Mouse (Mus musculus) monocyte, adult 2 months (primary cell): Measurements from ENCODE around the gene Slc41a3.
"Not testable (repeated sequence)": the region's sequence is repeated elsewhere in the genome, so short reads cannot be mapped to it uniquely, and the experiment has no call there.

Experiments
- DNase-seq, 2 experiments: peaks; one replicate each; pipeline ENCODE4 v3.0.0; 2022; ENCODE audit warnings: low spot score in 2 of 2, low read depth in 1 of 2

Gene Slc41a3

DNA sequence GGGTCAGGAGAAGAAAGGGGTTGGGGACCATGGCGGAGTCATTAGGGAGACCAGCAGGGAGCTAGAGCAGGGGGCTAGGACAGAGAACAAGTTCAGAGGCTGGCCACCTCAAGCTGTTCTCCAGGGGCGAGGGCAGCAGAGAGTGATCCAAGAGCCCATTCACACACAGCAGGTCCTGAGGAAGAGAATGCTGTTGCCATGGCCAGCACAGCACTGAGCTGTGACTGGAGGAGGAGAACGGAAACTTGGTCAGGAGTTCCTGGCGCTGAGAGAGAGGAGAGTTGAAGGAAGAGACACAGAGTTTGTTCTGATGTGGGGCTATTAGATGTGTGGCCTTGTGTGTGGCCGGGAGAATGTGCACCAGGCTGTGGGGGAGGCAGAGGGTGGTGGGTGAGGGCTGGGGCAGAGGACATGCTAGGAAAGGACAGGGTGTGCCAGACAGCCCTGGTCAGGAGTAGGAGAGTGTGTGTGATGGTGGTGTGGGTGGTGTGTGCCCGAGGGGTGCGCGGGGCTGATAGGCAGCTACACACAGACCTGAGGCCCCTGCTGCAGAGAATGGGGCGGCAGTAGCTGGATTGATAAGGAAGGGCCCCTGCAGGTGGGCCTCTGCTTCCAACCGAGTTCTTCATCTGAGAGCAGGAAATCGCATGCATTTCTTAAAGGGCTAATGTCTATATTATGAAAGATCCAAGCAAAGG, 18.4 kb downstream of the Slc41a3 start:
- DNase-seq, result no peak

DNA sequence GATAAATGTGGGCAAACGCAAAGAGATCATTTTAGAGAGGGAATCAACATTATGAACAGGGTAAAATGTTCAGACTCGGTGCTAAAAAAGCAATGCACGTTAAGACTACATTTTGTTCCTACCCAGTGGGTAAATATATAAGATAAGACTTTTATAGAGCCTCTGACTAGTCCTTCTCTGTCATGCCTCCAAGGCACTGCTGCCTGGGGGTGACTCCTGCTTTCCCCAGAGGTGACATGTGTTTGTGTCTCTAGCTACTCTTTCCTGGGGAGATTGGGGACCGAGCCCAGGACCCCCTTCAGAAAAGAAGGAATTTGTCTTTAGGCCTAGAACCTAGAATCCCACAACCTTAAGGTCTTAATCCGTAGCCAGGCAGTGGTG, 18.9 kb downstream of the Slc41a3 start:
- no peak for DNase-seq

DNA sequence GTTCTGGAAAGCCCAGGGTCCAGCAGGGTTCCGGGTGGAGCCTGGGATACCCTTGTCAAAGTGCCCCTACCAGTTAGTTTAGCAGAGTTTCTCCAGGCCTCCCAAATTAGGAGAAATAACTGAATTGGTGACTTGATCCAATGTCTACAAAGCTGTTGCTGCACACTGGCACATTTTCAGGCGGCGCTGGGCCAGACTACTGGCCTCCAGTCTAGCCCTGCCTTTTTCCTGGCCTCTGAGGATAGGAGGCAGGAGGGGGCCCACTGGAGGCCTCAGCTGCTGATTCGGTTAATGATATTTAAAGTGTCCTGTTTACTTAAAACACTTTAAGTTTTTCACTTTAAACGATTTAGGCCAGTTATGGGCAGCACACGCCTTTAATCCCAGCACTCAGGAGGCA, 19.7 kb downstream of the Slc41a3 start:
- no peak for DNase-seq

DNA sequence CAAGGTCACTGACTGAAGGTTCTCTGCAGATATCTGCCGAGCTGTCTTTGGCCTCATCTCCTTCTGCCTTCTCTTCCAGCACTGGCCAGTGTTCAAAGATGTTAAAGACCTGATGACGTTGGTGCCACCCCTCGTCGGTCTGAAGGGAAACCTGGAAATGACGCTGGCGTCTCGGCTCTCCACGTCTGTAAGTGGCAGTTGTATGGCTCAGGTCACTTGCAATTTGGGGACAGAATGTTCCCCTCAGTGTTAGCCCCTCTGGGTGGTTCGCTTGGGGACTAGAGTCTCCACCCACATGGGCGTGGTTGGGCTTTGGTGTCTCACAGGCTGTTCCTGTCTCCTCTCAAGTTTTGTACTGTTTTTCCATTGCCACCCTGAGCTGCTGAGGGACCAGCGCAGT, 20.2 kb downstream of the Slc41a3 start:
- DNase-seq, result no peak

DNA sequence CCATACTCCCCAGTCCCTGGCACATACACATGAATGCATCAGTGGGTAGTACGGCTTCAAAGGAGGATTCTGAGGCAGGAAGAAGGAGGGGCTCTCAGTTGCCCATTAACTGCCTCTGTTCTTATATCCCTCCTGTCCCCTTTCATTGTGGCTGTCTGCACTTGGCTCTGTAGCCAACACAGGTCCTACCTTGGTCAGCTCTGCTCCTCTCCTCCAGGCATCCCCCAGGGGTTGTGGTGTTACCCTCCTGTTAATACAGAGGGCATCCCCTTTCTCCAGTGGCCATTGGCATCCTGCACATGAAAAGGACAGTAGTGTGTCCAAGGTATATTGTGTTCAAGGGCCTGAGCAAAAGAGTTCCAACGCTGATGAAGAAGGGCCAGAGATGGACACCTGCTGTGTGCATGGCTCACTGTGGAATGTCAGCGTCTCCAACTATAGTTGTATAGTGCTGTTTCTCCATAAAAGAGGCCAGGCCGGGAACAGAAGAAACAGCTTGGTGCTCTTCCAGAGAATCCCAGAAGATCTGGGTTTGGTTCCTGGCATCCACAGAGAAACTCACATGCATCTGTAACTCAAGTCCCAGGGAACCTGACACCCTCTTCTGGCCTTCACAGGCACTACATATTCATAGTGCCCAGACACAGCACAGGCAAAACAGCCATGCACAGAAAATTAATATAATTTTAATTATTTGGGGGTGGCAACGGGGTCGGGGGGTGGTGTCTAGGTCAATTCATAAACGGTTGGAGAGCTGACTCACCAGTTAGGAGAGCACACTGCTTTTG, 20.9 kb downstream of the Slc41a3 start:
- no peak for DNase-seq

DNA sequence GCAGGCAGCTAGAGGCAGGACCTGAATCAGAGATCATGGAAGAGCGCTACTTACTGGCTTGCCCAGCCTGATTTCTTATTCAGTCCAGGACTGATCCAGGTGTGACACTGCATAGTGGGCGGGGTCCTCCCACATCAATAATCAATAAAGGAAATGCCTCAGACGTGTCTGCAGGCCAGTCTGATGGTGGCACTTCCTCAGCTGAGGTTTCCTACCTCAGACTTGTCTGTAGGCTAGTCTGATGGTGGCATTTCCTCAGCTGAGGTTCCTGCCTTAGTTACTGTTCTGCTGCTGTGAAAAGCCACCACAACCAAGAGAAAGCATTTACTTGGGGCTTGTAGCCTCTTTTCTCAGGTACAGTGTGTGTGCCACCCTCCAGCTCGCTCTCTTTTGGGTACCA, 23.0 kb downstream of the Slc41a3 start:
- DNase-seq, result no peak

DNA sequence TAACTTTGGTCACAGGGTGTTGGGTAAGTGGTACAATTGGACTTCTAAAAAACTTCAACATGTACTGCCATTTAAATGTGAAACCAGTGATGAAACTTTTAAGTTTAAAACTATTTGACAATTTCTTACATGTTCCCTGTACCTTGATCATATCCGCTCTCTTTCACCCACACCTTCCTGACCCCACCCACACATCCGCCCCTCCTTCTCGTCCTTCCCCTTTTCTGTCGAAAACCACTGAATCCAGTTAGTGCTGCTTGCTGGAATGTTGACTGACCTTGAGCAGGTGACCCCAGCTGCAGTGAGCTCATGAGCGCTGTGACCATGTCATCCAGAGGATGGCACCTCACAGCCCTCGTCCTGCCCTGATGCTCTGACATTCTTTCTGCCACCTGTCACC, 25.0 kb downstream of the Slc41a3 start:
- no peak for DNase-seq

DNA sequence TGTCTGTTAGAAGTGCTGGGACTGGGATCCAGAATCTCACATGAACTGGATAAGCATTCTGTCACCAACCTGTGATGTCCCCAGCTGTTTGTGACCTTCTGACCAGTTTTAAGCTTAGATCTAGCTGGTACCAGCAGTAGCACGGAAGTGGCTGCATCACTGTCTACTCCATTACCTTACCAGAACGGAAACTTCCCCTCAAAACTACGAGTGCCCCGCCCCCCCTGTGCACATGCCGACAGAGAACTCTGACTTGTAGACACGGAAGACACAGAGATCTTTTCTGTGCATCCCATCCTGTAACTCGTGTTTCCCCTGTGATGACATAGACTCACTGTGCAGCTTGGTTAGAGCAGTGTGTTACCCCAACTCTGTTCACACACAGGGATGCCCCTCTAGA, 25.9 kb downstream of the Slc41a3 start:
- no peak for DNase-seq

DNA sequence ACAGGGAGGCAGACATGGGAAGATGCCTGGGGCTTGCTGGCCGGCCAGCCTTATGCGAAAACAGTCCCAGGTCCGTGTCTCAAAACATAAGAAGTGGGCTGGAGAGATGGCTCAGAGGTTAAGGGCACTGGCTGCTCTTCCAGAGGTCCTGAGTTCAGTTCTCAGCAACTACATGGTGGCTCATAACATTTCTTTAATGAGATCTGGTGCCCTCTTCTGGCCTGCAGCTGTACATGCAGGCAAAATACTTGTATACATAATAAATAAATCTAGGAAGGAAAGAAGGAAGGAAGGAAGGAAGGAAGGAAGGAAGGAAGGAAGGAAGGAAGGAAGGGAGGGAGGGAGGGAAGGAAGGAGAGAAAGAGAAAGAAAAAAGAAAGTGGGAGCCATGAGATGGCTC, 28.0 kb downstream of the Slc41a3 start:
- DNase-seq, result not testable (repeated sequence)

DNA sequence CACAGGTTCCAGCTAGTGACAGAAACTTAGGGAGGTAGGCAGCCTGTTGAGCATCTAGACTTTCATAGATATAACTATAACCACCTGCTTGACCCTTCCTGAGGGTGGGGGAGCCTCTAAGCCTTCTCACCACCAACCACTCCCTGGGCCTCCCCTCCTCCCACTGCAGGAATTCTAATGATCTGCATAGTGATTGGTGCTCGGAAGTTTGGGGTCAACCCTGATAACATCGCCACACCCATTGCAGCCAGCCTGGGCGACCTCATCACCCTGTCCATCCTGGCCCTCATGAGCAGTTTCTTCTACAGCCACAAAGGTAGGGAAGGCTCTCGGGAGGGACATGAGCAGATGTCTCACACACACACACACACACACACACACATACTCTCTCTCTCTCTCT, 30.6 kb downstream of the Slc41a3 start:
- no peak for DNase-seq

DNA sequence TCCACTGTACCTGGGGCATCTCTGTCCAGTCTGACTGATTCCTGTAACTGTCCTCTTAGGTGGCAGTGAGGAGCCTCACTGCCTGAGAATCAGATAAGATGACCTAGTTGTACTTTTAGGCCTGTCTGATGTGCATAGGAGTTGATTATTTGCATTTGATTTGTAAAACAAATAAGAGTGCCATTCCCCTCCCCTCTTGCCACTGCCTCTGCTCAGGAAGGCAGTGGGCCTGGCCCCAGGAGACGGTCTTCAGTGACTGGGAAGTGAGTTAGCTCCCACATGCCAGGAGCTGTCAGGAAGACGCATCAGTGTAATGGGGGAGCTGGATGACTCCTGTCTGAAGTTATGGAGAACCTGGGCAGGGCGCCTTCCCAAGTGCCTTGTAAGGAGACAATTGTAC, 31.1 kb downstream of the Slc41a3 start:
- DNase-seq, result no peak

DNA sequence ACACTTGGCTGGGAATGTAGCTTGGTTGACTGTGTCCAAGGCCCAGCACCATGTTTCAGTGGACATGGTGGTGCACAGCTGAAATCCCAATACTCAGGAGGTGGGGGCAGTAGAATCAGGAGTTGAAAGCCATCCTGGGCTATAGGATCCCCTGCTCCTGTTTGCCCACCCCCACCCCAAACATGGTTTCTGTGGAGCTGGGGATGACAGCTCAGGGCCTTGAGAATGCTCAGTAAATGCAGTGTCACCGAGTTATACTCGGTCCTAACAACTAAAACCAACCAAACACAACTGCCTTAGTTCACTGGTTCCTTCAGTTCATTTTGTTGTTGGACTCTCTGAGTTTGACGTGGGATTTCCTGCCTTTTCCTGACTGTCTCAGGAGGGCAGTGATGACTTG, 38.5 kb downstream of the Slc41a3 start:
- no peak for DNase-seq

DNA sequence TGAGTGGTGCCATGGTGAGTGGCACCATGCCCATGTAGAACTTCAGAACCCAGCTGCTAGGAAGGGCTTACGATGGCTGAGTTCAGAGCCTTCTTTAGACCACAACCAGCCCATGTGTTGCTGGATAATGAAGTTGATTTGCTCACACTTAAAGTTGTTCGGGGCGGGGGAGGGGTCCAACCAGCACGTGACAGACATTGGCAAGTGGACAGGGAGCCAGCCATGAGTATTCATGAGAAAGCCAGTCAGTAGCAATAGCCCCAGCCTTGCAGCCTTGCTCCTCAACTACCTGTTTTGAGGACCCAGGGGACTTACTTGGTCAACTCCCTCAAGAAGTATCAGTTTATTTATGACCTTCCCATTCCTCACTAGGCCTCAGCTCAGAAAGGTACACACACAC, 40.4 kb downstream of the Slc41a3 start:
- DNase-seq, result no peak

DNA sequence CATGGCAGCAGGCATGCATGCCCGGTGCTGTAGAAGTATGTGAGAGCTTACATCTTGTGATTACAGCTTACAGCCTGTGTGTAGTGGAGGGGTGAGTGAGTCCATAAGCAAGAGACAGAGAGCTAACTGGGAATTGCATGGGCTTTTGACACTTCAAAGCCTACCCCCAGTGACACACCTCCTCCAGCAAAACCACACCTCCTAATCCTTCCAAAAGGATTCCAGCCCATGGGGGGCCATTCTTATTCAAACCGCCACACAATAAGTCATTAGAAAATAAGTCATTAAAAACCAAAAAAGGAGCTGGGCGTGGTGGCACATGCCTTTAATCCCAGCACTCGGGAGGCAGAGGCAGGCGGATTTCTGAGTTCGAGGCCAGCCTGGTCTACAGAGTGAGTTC, 43.9 kb downstream of the Slc41a3 start:
- DNase-seq, result no peak

DNA sequence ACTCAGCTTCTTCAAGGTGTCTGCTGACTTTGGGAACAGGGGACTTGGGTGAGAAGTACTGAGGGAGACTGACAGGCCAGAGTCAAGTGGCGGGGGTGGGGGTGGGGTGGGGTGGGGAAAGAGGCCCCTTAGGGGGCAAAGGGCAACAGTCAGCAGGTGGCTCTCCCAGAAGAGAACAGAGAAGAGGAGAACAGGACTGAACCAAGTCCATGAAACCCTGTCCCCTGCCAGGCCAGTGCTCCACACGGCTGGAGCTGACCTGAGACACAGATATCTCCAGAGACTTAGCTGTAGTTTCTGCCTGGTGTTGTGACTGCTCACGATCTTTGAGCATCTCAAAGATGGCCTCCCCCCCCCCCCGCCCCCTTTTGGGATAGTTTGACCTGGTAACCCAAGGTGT, 44.8 kb downstream of the Slc41a3 start:
- DNase-seq, result no peak

DNA sequence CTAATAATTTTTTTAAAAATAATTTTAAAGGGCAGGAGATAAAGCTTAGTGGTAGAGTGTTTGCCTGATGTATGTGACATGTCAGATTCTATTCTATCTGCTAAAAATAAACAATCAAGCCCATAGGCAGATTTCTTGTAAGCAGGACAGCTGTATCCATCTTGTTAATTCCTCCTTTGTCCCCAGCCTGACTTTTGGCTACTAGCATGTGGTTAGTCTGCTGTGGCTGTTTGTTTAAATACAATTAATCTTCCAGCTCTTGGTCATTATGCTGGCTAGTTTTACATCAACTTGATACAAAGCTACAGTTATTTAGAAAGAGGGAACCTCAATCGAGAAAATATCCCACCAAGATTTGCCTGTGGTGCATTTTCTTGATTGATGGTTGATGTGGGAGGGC, 46.1 kb downstream of the Slc41a3 start:
- no peak for DNase-seq

DNA sequence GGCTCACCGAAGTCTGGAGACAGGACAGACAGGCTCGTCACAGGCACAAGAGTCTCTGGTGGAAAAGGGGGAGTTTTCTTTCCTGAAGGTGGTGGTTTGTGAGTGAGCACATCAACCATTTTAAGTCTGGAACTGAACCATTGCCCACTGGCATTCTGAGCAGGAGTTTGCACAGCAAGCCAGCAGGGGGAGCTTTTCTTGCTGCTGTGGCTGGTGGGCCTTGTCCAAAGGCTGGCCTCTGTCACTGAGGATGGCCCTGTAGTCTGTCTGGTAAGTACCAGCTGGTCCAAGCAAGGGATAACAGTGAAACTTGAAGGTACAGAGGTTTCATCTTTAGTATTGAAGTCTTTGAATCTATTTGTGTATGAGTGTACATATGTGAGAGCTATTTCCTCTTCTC, 49.2 kb downstream of the Slc41a3 start:
- DNase-seq, result no peak

DNA sequence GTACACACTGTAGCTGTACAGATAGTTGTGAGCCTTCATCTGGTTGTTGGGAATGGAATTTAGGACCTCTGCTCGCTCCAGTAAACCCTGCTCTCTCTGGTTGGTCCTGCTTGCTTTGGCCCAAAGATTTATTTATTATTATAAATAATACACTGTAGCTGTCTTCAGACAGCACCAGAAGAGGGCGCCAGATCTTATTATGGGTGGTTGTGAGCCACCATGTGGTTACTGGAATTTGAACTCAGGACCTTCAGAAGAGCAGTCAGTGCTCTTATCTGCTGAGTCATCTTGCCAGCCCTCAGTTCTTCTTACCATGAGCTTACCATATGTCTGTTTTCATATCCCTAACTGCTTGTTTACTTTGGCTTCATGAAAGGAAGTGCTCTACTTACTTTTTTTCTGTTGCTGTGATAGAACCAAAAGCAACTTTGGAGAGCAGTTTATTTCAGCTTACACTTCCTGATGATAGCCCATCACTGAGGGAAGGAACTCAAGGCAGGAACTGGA, 51.9 kb downstream of the Slc41a3 start:
- not testable (repeated sequence) for DNase-seq

DNA sequence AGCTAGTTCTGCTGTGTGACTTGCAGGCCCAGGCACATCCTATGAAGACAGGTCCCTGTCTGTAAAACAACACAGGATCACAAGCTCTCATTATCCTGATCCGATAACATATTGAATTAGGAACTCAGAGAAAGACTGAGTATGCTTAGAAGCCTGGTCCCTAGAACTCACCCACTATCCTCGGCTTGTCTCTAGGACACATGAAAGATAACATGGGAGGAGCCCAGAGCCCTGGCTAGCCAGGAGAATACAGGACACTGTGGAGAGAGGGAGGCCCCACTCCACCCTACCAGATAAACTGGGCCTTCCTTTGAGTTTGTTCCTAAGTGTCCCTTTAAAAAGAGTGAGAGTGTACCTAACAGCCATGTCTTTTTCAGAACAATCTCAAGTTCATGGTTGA, 55.4 kb downstream of the Slc41a3 start:
- no peak for DNase-seq

DNA sequence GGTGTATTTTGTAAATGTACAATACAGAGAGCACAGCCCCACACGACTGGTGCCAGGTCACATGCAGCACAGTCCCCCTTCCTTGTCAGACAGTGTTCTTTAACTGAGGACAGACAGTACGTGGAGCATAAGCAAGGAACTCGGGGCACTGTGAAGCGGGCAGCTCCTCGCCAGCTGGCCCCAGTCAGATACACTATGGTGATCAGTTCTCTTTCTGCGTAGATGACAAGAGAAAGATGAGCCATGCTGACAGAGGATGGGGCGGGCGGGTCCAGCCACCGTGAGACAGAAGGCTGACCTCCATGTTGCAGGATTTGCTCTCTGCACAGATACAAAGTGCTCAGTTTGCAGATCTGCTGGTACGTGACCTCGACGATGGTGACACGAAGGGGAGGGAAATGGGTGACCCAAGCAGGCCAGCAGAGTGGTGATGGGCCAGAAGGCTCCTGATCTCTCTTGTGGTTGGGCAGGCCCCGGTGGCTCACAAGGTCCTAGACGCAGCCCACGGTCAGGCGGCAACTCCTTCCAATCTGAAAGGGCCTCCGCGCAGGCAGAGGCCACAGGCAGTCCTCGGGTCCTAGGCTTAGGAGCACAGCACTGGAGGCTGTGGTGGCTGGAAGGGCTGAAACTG, 56.0 kb downstream of the Slc41a3 start:
- DNase-seq, result no peak

DNA sequence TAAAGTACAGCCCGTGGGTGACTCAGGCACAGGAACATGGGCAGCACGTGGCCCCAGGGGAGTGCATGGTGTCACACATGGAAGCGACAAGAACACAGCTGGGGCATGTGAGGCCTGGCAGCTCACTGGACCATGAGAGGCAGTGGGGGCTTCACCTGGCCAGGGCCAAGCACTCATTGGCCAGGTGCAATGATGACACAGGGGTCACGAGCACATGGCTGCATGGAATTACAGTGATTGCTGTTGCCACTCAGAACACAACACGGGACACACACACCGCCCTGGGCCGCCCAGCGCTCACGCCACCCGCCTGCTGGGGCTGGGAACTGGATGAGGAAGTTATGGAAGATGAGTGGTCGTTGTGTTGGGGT, 56.5 kb downstream of the Slc41a3 start:
- DNase-seq, result no peak

DNA sequence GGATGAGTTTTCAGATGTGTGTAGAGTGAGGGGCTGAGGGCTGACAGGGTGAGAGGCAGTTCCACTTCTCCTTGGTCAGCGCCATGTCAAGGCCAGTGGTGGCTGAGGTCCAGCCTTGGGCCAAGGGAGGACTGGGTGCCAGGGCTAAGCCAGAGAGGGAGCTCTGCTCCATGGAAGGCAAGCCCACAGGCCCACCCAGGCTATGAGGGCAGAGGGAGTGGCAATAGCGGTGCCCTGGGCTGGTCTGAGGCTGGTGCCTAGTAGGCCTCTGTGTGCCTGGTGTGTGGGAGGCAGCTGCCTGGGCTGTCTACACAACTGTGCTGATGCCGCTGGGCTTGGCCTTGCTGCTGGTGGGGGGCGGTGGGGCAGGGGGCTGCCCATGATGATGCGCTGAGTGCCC, 57.6 kb downstream of the Slc41a3 start:
- DNase-seq, result no peak
